Mouse (Mus musculus): ENCODE results near the gene Igfbp2. TPM values are rescaled to one million over a fixed set of nuclear protein-coding genes. Genes with fewer than 3 reads are reported as not detected.

The Igfbp2 gene
- polyA plus RNA-seq, 1 experiment from 2014 or later: 87.8 TPM

- Histone ChIP-seq H3K9ac (ENCODE audit: low read depth, low read length) (no peak overlapping the region), H3K27me3 (ENCODE audit: control insufficient read depth, insufficient read depth, low read length) (no peaks in the 10 kb centered on the region), H3K27ac (ENCODE audit: low read depth, low read length) (no peak overlapping the region), H3K9me3 (replicated peaks; ENCODE audit: control insufficient read depth, low read length) (no peaks in the 10 kb centered on the region), H3K4me2 (no peak overlapping the region), H3K4me1 (ENCODE audit: control insufficient read depth, insufficient read depth, low read length) (no peaks in the 10 kb centered on the region), H3K4me3 (ENCODE audit: low read depth, low read length) (no peak overlapping the region), H3K36me3 (ENCODE audit: control insufficient read depth, insufficient read depth, low read length) (peaks cover 22% of the 10 kb centered on the region)
- ATAC-seq (replicated peaks; ENCODE audit: insufficient number of reproducible peaks, low FRiP score, low TSS enrichment): no peak
- 54% methylated on average over 2 of the region's 2 CpGs for WGBS (ENCODE audit: insufficient replicate concordance)
Observed at GRCm38 (mm10) chr1:72860502-72860901, 36.2 kb downstream of the Igfbp2 start.

GRCm38 (mm10) chr1:72861702-72862101, 37.4 kb downstream of the Igfbp2 start:
- Histone ChIP-seq H3K27me3 (ENCODE audit: control insufficient read depth, insufficient read depth, low read length) (no peaks in the 10 kb centered on the region), H3K4me2 (no peak overlapping the region), H3K27ac (ENCODE audit: low read depth, low read length) (no peak overlapping the region), H3K36me3 (ENCODE audit: control insufficient read depth, insufficient read depth, low read length) (peaks cover 22% of the 10 kb centered on the region), H3K9me3 (replicated peaks; ENCODE audit: control insufficient read depth, low read length) (no peaks in the 10 kb centered on the region), H3K4me3 (ENCODE audit: low read depth, low read length) (no peak overlapping the region), H3K4me1 (ENCODE audit: control insufficient read depth, insufficient read depth, low read length) (peaks cover 4% of the 10 kb centered on the region; the same call in 1 of the 2 replicates), H3K9ac (ENCODE audit: low read depth, low read length) (no peak overlapping the region)
- WGBS (ENCODE audit: insufficient replicate concordance): 62% methylated on average over 2 of the region's 2 CpGs
- ATAC-seq (replicated peaks; ENCODE audit: insufficient number of reproducible peaks, low FRiP score, low TSS enrichment): no peak

GRCm38 (mm10) chr1:72862248-72862647, 37.9 kb downstream of the Igfbp2 start:
- H3K36me3 ChIP-seq (ENCODE audit: control insufficient read depth, insufficient read depth, low read length): peaks cover 22% of the 10 kb centered on the region
- no peak overlapping the region for H3K4me2 ChIP-seq
- no peak overlapping the region for H3K27ac ChIP-seq (ENCODE audit: low read depth, low read length)
- no peak overlapping the region for H3K4me3 ChIP-seq (ENCODE audit: low read depth, low read length)
- 78% methylated on average over 21 of the region's 21 CpGs for WGBS (ENCODE audit: insufficient replicate concordance)
- ATAC-seq (replicated peaks; ENCODE audit: insufficient number of reproducible peaks, low FRiP score, low TSS enrichment): no peak
- H3K9ac ChIP-seq (ENCODE audit: low read depth, low read length): no peak overlapping the region
- H3K9me3 ChIP-seq (replicated peaks; ENCODE audit: control insufficient read depth, low read length): no peaks in the 10 kb centered on the region
- peaks cover 4% of the 10 kb centered on the region; the same call in 1 of the 2 replicates for H3K4me1 ChIP-seq (ENCODE audit: control insufficient read depth, insufficient read depth, low read length)
- no peaks in the 10 kb centered on the region for H3K27me3 ChIP-seq (ENCODE audit: control insufficient read depth, insufficient read depth, low read length)

- 83% methylated on average over 8 of the region's 8 CpGs for WGBS (ENCODE audit: insufficient replicate concordance)
- Histone ChIP-seq H3K4me1 (ENCODE audit: control insufficient read depth, insufficient read depth, low read length) (peaks cover 14% of the 10 kb centered on the region), H3K9me3 (replicated peaks; ENCODE audit: control insufficient read depth, low read length) (no peaks in the 10 kb centered on the region), H3K9ac (ENCODE audit: low read depth, low read length) (no peak overlapping the region), H3K27me3 (ENCODE audit: control insufficient read depth, insufficient read depth, low read length) (no peaks in the 10 kb centered on the region), H3K4me2 (no peak overlapping the region), H3K4me3 (ENCODE audit: low read depth, low read length) (no peak overlapping the region), H3K27ac (ENCODE audit: low read depth, low read length) (no peak overlapping the region), H3K36me3 (ENCODE audit: control insufficient read depth, insufficient read depth, low read length) (peaks cover 22% of the 10 kb centered on the region)
- no peak for ATAC-seq (replicated peaks; ENCODE audit: insufficient number of reproducible peaks, low FRiP score, low TSS enrichment)
Observed at GRCm38 (mm10) chr1:72863692-72864091, 39.4 kb downstream of the Igfbp2 start.

GRCm38 (mm10) chr1:72864272-72864671, 40.0 kb downstream of the Igfbp2 start:
- Histone ChIP-seq H3K27me3 (ENCODE audit: control insufficient read depth, insufficient read depth, low read length) (no peaks in the 10 kb centered on the region), H3K36me3 (ENCODE audit: control insufficient read depth, insufficient read depth, low read length) (peaks cover 21% of the 10 kb centered on the region), H3K9ac (ENCODE audit: low read depth, low read length) (no peak overlapping the region), H3K9me3 (replicated peaks; ENCODE audit: control insufficient read depth, low read length) (no peaks in the 10 kb centered on the region), H3K4me3 (ENCODE audit: low read depth, low read length) (no peak overlapping the region), H3K4me2 (no peak overlapping the region), H3K27ac (ENCODE audit: low read depth, low read length) (no peak overlapping the region), H3K4me1 (ENCODE audit: control insufficient read depth, insufficient read depth, low read length) (peaks cover 20% of the 10 kb centered on the region)
- 67% methylated on average over 3 of the region's 3 CpGs for WGBS (ENCODE audit: insufficient replicate concordance)
- ATAC-seq (replicated peaks; ENCODE audit: insufficient number of reproducible peaks, low FRiP score, low TSS enrichment): no peak

- no peaks in the 10 kb centered on the region for H3K27me3 ChIP-seq (ENCODE audit: control insufficient read depth, insufficient read depth, low read length)
- H3K4me2 ChIP-seq: no peak overlapping the region
- peaks cover 14% of the 10 kb centered on the region for H3K36me3 ChIP-seq (ENCODE audit: control insufficient read depth, insufficient read depth, low read length)
- no peaks in the 10 kb centered on the region for H3K9me3 ChIP-seq (replicated peaks; ENCODE audit: control insufficient read depth, low read length)
- 27% methylated on average over 6 of the region's 6 CpGs for WGBS (ENCODE audit: insufficient replicate concordance)
- no peak overlapping the region for H3K27ac ChIP-seq (ENCODE audit: low read depth, low read length)
- no peak overlapping the region for H3K4me3 ChIP-seq (ENCODE audit: low read depth, low read length)
- H3K4me1 ChIP-seq (ENCODE audit: control insufficient read depth, insufficient read depth, low read length): peaks cover 31% of the 10 kb centered on the region
- no peak overlapping the region for H3K9ac ChIP-seq (ENCODE audit: low read depth, low read length)
- no peak for ATAC-seq (replicated peaks; ENCODE audit: insufficient number of reproducible peaks, low FRiP score, low TSS enrichment)
Observed at GRCm38 (mm10) chr1:72865900-72866299, 41.6 kb downstream of the Igfbp2 start.

GRCm38 (mm10) chr1:72866417-72866816, 42.1 kb downstream of the Igfbp2 start:
- Histone ChIP-seq H3K9ac (ENCODE audit: low read depth, low read length) (no peak overlapping the region), H3K9me3 (replicated peaks; ENCODE audit: control insufficient read depth, low read length) (no peaks in the 10 kb centered on the region), H3K4me1 (ENCODE audit: control insufficient read depth, insufficient read depth, low read length) (peaks cover 32% of the 10 kb centered on the region), H3K27me3 (ENCODE audit: control insufficient read depth, insufficient read depth, low read length) (no peaks in the 10 kb centered on the region), H3K36me3 (ENCODE audit: control insufficient read depth, insufficient read depth, low read length) (peaks cover 11% of the 10 kb centered on the region; the same call in 1 of the 2 replicates), H3K27ac (ENCODE audit: low read depth, low read length) (no peak overlapping the region), H3K4me3 (ENCODE audit: low read depth, low read length) (no peak overlapping the region), H3K4me2 (no peak overlapping the region)
- 66% methylated on average over 5 of the region's 5 CpGs for WGBS (ENCODE audit: insufficient replicate concordance)
- no peak for ATAC-seq (replicated peaks; ENCODE audit: insufficient number of reproducible peaks, low FRiP score, low TSS enrichment)

- Histone ChIP-seq H3K27ac (ENCODE audit: low read depth, low read length) (no peak overlapping the region), H3K27me3 (ENCODE audit: control insufficient read depth, insufficient read depth, low read length) (no peaks in the 10 kb centered on the region), H3K36me3 (ENCODE audit: control insufficient read depth, insufficient read depth, low read length) (peaks cover 11% of the 10 kb centered on the region; the same call in 1 of the 2 replicates), H3K4me2 (no peak overlapping the region), H3K4me1 (ENCODE audit: control insufficient read depth, insufficient read depth, low read length) (peaks cover 32% of the 10 kb centered on the region), H3K9me3 (replicated peaks; ENCODE audit: control insufficient read depth, low read length) (no peaks in the 10 kb centered on the region), H3K4me3 (ENCODE audit: low read depth, low read length) (no peak overlapping the region), H3K9ac (ENCODE audit: low read depth, low read length) (no peak overlapping the region)
- WGBS (ENCODE audit: insufficient replicate concordance): 29% methylated on average over 1 of the region's 1 CpGs
- no peak for ATAC-seq (replicated peaks; ENCODE audit: insufficient number of reproducible peaks, low FRiP score, low TSS enrichment)
Observed at GRCm38 (mm10) chr1:72867346-72867745, 43.0 kb downstream of the Igfbp2 start.

- WGBS (ENCODE audit: insufficient replicate concordance): 68% methylated on average over 10 of the region's 10 CpGs
- H3K9me3 ChIP-seq (replicated peaks; ENCODE audit: control insufficient read depth, low read length): no peaks in the 10 kb centered on the region
- no peak overlapping the region for H3K4me3 ChIP-seq (ENCODE audit: low read depth, low read length)
- H3K9ac ChIP-seq (ENCODE audit: low read depth, low read length): no peak overlapping the region
- peaks cover 32% of the 10 kb centered on the region for H3K4me1 ChIP-seq (ENCODE audit: control insufficient read depth, insufficient read depth, low read length)
- no peak overlapping the region for H3K27ac ChIP-seq (ENCODE audit: low read depth, low read length)
- no peaks in the 10 kb centered on the region for H3K27me3 ChIP-seq (ENCODE audit: control insufficient read depth, insufficient read depth, low read length)
- ATAC-seq (replicated peaks; ENCODE audit: insufficient number of reproducible peaks, low FRiP score, low TSS enrichment): no peak
- peaks cover 6% of the 10 kb centered on the region; the same call in 1 of the 2 replicates for H3K36me3 ChIP-seq (ENCODE audit: control insufficient read depth, insufficient read depth, low read length)
- peak overlapping the region; percentile 16 for H3K4me2 ChIP-seq
Observed at GRCm38 (mm10) chr1:72868429-72869215, 44.3 kb downstream of the Igfbp2 start.

All from heart, embryonic 11.5 days (tissue).